In genomic region chr5:123684221-123685144, GRCm38 (mm10) we compare ENCODE assay signal across 8 mouse cellular contexts. TPM values are rescaled to one million over a fixed set of nuclear protein-coding genes. Genes with fewer than 3 reads are reported as not detected.
DNase-seq lines count a peak whose midpoint lies in the region; ATAC-seq and TF ChIP-seq lines count a peak whose summit lies in the region.

Gene Clip1, minus strand, starts transcription at chr5:123684618.

- TF ChIP-seq CTCF in bone marrow, adult 2 months (IDR thresholded peaks at IDR 0.05; ENCODE audit: control insufficient read depth, insufficient read depth, low read length), result no peak
- no peak for TF ChIP-seq CTCF in small intestine, adult 2 months (IDR thresholded peaks at IDR 0.05; ENCODE audit: extremely low read depth, insufficient read length, insufficient replicate concordance, low read depth, low read length)

- H3K9ac ChIP-seq in embryonic facial prominence, embryonic 14.5 days (ENCODE audit: low read depth, low read length), result peak within 1 kb of the TSS; percentile 98
- peak within 1 kb of the TSS; percentile 99 for H3K9ac ChIP-seq in limb, embryonic 12.5 days (replicated peaks)
- peak within 1 kb of the TSS; percentile 99 for H3K9ac ChIP-seq in midbrain, embryonic 12.5 days (replicated peaks)

- ATAC-seq in embryonic facial prominence, embryonic 14.5 days (ENCODE audit: low read depth), result peak; percentile 81
- peak; percentile 40 for ATAC-seq in limb, embryonic 12.5 days (ENCODE audit: insufficient number of reproducible peaks, insufficient read depth, low FRiP score, low TSS enrichment, low read depth)
- peak; percentile 62 for ATAC-seq in midbrain, embryonic 12.5 days (ENCODE audit: low FRiP score, low read depth)

- peak within 1 kb of the TSS; percentile 87 for H3K4me3 ChIP-seq in bone marrow, adult 2 months (replicated peaks; ENCODE audit: control insufficient read depth, low read depth, low read length)
- H3K4me3 ChIP-seq in embryonic facial prominence, embryonic 14.5 days (ENCODE audit: low read depth, low read length), result peak within 1 kb of the TSS; percentile 95
- peak within 1 kb of the TSS; percentile 96 for H3K4me3 ChIP-seq in limb, embryonic 12.5 days (replicated peaks)
- peak within 1 kb of the TSS; percentile 98 for H3K4me3 ChIP-seq in midbrain, embryonic 12.5 days
- peak within 1 kb of the TSS; percentile 98 for H3K4me3 ChIP-seq in small intestine, adult 2 months (ENCODE audit: low read depth, low read length)

- WGBS in bone marrow, adult 2 months, result 1% methylated on average over 63 of the region's 64 CpGs
- WGBS in embryonic facial prominence, embryonic 14.5 days, result under 1% methylated on average over 32 of the region's 64 CpGs
- WGBS in limb, embryonic 12.5 days, result under 1% methylated on average over 50 of the region's 64 CpGs
- WGBS in midbrain, embryonic 12.5 days, result under 1% methylated on average over 43 of the region's 64 CpGs
- under 1% methylated on average over 55 of the region's 64 CpGs for WGBS in small intestine, adult 2 months

- no peaks in the 10 kb centered on the region for H3K9me3 ChIP-seq in embryonic facial prominence, embryonic 14.5 days (ENCODE audit: control insufficient read depth, low read length)
- H3K9me3 ChIP-seq in limb, embryonic 12.5 days, result no peaks in the 10 kb centered on the region
- no peaks in the 10 kb centered on the region for H3K9me3 ChIP-seq in midbrain, embryonic 12.5 days

- no peaks in the 10 kb centered on the region for H3K36me3 ChIP-seq in embryonic facial prominence, embryonic 14.5 days (ENCODE audit: control insufficient read depth, insufficient read depth, low read length)
- H3K36me3 ChIP-seq in limb, embryonic 12.5 days, result no peaks in the 10 kb centered on the region
- H3K36me3 ChIP-seq in midbrain, embryonic 12.5 days, result no peaks in the 10 kb centered on the region
- H3K36me3 ChIP-seq in small intestine, adult 2 months (ENCODE audit: control insufficient read depth, insufficient read depth, low read length), result no peaks in the 10 kb centered on the region

- H3K27me3 ChIP-seq in embryonic facial prominence, embryonic 14.5 days (replicated peaks; ENCODE audit: control insufficient read depth, insufficient read depth, low read length), result no peaks in the 10 kb centered on the region
- H3K27me3 ChIP-seq in limb, embryonic 12.5 days, result no peaks in the 10 kb centered on the region
- H3K27me3 ChIP-seq in midbrain, embryonic 12.5 days, result no peaks in the 10 kb centered on the region
- H3K27me3 ChIP-seq in small intestine, adult 2 months (ENCODE audit: control insufficient read depth, insufficient read depth, low read length), result no peaks in the 10 kb centered on the region

- peak; percentile 59 for DNase-seq in 416B (ENCODE audit: low read depth)
- peak; percentile 74 for DNase-seq in embryonic facial prominence, embryonic 14.5 days (ENCODE audit: low spot score)
- peak; percentile 72 to 80 for DNase-seq in heart, adult 18-20 months
- peak; percentile 54 for DNase-seq in kidney, adult 11 months

- H3K27ac ChIP-seq in bone marrow, adult 2 months (ENCODE audit: control insufficient read depth, insufficient read depth, low read depth, low read length, poor library complexity), result peak within 1 kb of the TSS; percentile 98
- H3K27ac ChIP-seq in embryonic facial prominence, embryonic 14.5 days (replicated peaks; ENCODE audit: low read depth, low read length), result peak within 1 kb of the TSS; percentile 93
- peak within 1 kb of the TSS; percentile 97 for H3K27ac ChIP-seq in limb, embryonic 12.5 days
- peak within 1 kb of the TSS; percentile 99 for H3K27ac ChIP-seq in midbrain, embryonic 12.5 days (replicated peaks)
- peak within 1 kb of the TSS; percentile 79 for H3K27ac ChIP-seq in small intestine, adult 2 months (ENCODE audit: insufficient read depth, low read depth, low read length)

- H3K4me1 ChIP-seq in bone marrow, adult 2 months (ENCODE audit: control insufficient read depth, insufficient read depth, low read length), result peaks cover 5% of the 10 kb centered on the region; the same call in 1 of the 2 replicates
- H3K4me1 ChIP-seq in embryonic facial prominence, embryonic 14.5 days (ENCODE audit: control insufficient read depth, insufficient read depth, low read length), result peaks cover 22% of the 10 kb centered on the region
- peaks cover 28% of the 10 kb centered on the region for H3K4me1 ChIP-seq in limb, embryonic 12.5 days (replicated peaks)
- peaks cover 27% of the 10 kb centered on the region for H3K4me1 ChIP-seq in midbrain, embryonic 12.5 days
- H3K4me1 ChIP-seq in small intestine, adult 2 months (ENCODE audit: control insufficient read depth, insufficient read depth, insufficient read length, low read length), result peaks cover 5% of the 10 kb centered on the region

- peak; percentile 31; the same call in 1 of the 2 replicates for TF ChIP-seq POLR2A in bone marrow, adult 2 months (IDR thresholded peaks at IDR 0.05; ENCODE audit: borderline replicate concordance, control insufficient read depth, low read depth, low read length)
- peak; percentile 44; the same call in 1 of the 2 replicates for TF ChIP-seq POLR2A in small intestine, adult 2 months (IDR thresholded peaks at IDR 0.05; ENCODE audit: low read depth, low read length)

- H3K4me2 ChIP-seq in embryonic facial prominence, embryonic 14.5 days (ENCODE audit: low read depth, low read length), result peak within 1 kb of the TSS; percentile 87
- H3K4me2 ChIP-seq in limb, embryonic 12.5 days, result peak within 1 kb of the TSS; percentile 69
- peak within 1 kb of the TSS; percentile 55 for H3K4me2 ChIP-seq in midbrain, embryonic 12.5 days (replicated peaks)

RNA-seq across cellular contexts. Expression of gene Clip1, which starts in this region (rescaled TPM):
- polyA plus RNA-seq in bone marrow, adult 2 months (2011; ENCODE audit: insufficient read depth, insufficient read length, low replicate concordance, missing spikeins), result 11.7 and 29.8 TPM in 2 replicates
- 31.1 and 33.4 TPM in 2 replicates for polyA plus RNA-seq in embryonic facial prominence, embryonic 14.5 days (2014; fragmentation: Nextera tagmentation; extraction: Ambion mirVana)
- 100 to 1,000 TPM; 173 to 179 TPM for total RNA-seq in heart, adult 18-20 months (2021)
- polyA plus RNA-seq in limb, embryonic 12.5 days (2016; fragmentation: Nextera tagmentation; extraction: Ambion mirVana), result 51.7 and 51.9 TPM in 2 replicates
- polyA plus RNA-seq in midbrain, embryonic 12.5 days (2016; fragmentation: Nextera tagmentation; extraction: Ambion mirVana), result 65.7 and 69.8 TPM in 2 replicates
- polyA plus RNA-seq in small intestine, adult 2 months (2012; rRNA removed), result 4.4 and 4.5 TPM in 2 replicates

Comparison
In these comparisons a context has a peak if more than half of its experiments do, and no peak if none do; other contexts are left out.
1. Peak in every context shown above with its lines: DNase-seq, ATAC-seq, H3K4me3 ChIP-seq and H3K27ac ChIP-seq.